Mouse (Mus musculus): ENCODE data around the gene Astn2.

DNA sequence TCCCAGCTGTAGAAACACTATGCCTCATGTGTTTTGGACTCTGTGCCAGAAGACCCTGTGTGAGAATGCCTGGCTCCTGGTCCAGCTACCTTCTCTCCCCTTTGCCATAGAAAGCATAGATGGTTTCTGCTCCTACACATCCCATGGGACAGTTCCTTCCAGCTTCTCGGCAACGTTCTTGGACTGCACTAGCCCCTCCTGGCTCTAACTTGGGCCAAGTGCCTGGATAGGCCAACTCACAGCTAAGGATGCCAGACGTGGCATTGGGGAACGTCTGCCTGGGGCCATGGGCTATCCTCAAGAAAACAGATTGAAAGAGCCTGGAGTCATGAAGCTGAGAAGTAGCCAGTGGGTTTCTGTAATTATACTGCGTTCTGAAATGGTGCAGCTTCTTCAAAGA is 931.3 kb downstream of the Astn2 start:
- no peak for TF ChIP-seq POLR2A (IDR thresholded peaks at IDR 0.05; ENCODE audit: insufficient read depth, low read depth, low read length)
- no peak for TF ChIP-seq CTCF (IDR thresholded peaks at IDR 0.05; ENCODE audit: insufficient read depth, low read depth, low read length)
